Mouse (Mus musculus): ENCODE data around the gene Neurl1a.

Gene Neurl1a

DNA sequence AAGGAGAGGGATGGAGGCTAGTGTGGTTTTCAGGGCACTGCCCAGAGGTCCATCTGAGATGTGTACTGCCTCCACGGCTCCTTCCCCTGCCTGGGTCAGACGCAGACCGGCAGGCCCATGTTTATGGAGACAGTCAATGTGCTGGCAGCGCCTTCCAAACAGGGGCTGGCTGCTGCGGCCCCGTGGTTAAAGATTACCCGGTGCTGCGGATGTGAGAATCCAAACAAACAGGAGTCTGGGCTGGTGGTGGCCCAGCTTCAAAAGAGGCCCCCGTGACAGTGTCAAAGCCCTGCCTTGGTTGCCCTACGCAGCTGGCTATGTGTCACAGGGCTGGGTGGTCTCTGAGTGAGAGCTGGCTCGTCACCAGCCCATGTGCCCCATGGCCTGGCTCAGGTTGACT is 69.2 kb downstream of the Neurl1a start:
- no peak for DNase-seq (ENCODE audit: low read depth)

DNA sequence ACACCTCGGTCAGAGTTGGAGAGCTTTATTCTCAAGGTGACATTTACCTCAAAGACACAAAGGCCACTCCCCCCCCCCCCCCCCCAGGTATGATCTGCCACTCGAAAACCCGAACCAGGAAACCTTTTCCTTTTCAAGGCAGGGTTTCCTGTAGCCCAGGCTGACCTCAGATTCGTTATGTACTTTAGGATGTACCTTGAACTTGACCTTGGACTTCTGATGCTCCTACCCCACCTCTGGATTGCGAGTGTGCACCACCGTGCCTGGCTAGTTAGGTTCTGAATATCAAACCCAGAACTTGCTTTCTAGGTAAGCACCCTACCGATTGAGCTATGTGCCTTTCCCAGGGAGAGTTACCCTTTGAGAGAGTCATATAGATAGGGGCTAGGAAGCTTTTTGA is 69.7 kb downstream of the Neurl1a start:
- no peak for DNase-seq (ENCODE audit: low read depth)

DNA sequence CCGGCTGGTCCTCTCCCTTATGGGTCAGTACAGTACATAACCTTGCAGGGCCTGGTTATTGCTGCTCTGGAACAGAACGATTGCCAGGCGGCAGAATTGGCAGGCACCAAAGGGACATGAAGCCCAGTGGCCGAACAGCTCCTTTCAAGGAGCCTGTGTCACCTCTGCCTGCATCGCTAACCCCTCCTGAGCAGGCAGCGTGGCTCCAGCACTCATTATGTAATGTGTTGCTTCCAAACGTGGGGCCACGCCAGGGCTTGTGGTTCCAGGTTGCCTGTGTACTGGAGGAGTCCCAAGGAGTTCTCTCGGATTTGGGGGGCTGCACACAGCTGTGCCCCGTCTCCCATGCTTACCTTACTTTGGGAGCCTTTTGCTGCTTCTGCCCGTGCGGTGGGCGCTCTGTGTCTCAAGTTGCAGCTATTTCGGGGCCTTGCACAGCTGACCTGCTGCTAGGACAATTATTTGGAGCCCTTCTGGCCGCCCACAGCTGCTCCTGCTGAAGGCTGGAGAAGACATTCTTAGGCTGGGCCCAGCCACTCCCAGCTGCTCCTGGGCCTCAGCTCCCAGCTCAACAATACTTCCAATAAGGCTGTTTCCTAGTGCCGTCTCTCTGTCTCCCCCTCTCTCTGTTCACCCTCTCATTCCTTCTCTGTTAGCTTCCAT is 70.4 kb downstream of the Neurl1a start:
- DNase-seq (ENCODE audit: low read depth): no peak

DNA sequence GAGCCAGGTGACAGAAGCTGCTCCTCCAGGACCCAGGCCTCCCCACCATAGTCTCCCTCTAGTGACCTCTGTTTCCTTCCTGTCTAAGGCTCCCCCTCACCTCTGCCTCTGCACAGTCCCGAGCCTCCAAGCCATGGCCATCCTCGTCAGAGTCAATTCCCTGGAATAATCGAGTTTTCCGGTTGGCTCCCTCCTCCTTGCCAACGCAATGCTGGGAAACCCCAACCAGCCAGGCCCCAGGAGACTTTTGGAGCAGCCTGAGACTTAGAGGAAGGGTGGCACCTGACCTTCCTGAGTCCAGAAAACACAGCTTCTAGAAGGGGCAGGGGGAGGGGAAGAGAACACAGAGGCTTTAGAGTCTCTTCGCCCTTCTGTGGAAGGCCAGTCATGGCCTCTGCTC is 72.3 kb downstream of the Neurl1a start:
- DNase-seq (ENCODE audit: low read depth): no peak

DNA sequence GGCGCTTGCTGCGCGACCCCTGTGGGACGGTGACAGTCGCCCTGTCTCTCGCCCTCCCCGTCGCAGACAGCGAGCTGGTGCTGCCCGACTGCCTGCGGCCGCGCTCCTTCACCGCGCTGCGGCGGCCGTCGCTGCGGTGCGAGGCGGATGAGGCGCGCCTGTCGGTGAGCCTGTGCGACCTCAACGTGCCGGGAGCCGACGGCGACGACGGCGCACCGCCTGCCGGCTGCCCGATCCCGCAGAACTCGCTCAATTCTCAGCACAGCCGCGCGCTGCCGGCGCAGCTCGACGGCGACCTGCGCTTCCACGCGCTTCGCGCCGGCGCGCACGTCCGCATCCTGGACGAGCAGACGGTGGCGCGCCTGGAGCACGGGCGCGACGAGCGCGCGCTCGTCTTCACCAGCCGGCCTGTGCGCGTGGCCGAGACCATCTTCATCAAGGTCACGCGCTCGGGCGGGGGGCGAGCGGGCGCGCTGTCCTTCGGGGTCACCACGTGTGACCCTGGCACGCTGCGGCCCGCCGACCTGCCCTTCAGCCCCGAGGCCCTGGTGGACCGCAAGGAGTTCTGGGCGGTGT is 74.5 kb downstream of the Neurl1a start:
- DNase-seq (ENCODE audit: low read depth): no peak

DNA sequence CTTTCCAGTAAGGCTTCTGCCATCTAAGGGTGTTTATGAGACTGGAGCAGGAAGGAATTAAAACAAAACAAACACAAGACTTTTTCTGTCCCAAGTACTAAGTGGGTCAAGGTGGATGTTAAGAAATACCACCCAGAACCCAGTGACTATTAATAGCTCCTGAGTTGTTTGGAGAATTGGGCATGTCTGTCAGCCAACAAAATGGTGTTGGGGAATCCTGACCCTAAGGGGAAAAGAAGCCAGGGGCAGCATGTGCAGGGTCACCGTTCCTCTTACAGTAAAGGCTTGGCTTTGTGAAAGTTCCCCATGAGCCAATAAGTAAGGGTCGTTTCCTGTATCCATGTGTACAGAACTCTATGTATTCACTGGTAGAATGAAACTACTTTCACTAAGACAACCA is 76.4 kb downstream of the Neurl1a start:
- no peak for DNase-seq (ENCODE audit: low read depth)

DNA sequence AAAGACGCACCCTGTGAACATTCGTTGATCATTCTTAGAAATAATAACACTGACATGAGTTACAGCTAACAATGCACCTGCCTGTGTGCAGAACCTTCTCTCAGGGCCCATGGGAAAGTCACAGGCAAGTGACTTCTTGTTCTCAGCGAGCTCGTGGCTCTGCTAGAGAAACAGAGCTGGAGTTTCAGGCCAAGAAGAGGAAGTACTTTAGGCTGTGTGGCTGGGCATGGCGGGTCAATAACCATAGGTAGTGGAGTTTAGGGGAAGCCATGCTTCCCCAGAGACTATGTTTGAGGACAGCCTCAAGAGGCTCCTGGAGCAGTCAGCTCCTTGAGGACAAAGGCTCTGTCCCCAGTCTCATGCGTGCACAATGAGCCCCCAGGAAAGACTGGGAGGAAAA is 77.3 kb downstream of the Neurl1a start:
- DNase-seq (ENCODE audit: low read depth): peak; percentile 30

DNA sequence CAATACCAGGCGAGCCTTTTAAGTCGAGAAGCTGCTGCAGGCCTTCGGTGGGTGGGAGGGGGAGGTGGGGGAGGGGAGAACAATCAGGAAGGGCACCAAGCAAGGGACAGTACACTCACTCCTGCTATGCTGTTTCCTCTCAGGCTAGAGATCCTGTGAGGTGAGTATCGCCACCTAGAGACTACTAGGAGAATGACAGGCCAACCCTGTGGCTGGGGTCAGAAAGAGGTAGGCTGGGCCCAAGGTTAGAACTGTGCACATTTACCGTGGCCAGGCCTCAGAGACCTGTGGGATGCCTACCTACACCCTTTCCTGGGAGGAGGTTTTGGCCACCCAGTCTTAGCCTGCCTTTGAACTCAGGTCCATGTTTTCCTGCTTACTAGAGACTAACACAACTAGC is 81.0 kb downstream of the Neurl1a start:
- no peak for DNase-seq (ENCODE audit: low read depth)

DNA sequence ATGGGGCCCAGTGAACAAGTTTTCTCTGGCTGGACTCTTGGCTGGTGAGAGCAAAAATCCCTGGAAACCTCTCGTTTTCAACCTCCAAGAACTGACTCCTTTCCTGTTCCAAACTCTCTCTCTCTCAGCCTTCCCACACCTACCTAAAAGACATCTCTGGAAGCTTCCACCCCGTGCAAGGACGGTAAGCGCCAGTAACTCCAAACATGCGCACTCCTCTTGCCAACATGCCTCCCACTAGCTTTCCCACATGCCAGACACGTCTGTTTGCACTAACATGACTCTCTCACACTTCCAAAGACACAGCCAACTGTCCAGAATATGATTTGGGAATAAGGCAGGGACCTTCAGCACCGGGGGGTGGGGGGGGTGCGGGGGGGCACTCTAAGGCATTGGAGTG is 82.6 kb downstream of the Neurl1a start:
- DNase-seq (ENCODE audit: low read depth): no peak

DNA sequence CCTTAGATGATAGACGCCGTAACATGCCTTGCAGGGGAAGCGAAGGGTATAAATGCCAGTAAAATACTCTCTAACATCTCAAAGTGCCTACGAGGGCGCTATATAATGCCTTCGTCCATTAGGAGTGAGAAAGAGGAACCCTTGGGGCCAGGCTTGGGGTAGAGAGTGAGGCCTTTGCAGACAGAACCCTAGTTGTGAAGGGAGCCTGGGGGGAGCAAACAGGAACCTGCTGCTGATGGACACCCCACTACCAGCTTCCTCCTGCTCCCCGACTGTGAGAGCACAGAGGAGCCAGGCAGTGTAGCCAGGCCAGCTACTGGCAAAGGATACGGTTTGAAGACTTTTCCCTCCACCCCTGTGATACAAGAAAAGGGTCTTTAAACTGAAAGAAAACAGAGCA is 85.0 kb downstream of the Neurl1a start:
- DNase-seq (ENCODE audit: low read depth): no peak

DNA sequence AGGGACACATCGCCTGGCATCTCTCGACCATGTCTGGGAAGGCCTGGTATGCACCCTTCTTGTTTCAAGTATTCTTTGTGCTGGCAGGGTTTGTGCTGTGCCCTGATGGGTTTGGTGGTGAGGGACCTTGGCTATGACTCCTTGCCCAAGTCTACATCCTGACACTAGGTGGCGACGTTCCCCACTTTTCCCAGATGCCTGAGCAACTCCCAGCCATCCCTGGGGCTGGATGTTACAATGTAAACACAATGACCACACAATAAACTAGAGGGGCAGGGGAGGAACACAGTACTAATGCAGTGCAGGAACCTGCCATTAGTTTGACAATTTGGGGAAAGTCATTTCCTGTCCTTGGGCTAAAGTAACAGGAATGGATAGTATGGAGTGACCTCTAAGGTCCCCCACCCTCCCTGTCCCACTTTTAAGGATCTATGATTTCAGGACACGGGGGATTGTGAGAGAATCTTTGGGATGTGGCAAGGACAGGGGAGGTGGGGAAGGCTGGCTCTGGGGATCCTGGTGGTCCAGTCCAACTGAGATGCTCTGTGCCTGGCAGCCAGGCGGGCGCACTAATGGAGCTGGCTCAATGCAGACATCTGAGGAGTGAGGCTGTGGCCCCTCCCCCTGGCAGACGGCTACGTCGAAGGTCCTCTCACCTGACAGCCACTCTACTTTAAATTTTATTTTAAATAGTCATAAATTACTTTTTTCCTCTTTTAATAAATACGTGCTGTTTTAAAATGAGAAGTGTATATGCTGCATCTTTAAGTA is 85.9 kb downstream of the Neurl1a start:
- no peak for DNase-seq (ENCODE audit: low read depth)

DNA sequence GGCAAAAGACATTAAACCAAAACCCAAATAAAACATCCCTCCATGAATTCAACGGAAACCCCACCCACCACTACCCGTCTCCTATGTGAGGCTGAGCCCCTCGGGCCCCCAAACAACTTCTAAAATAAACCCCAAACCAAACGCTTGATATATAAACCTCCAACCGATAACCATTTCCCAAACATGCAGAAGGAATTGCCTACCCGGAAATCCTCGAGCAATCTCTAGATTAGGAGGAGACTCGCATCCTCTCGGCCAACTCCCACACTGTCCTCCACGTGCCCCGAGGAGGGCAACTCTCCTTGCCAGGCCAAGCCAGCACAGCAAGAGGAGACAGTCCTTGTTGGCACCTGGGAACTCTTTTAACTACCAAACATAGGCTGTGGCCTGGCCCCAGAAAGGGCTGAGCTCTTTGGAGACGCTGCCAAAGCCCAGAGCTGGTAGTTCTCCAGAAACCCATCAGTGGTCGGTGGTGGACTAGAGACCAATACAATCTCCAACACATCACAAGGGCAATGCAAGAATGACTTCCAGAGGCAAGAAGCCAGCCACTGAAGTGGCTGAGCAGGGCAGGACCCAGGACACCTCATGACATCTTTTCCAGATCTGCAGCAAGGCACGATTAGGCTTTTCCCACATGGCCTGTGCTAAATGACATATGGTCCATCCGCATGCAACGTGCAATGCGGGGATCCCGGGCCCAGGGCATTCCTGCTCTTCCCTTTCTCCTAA is 87.6 kb downstream of the Neurl1a start:
- no peak for DNase-seq (ENCODE audit: low read depth)

DNA sequence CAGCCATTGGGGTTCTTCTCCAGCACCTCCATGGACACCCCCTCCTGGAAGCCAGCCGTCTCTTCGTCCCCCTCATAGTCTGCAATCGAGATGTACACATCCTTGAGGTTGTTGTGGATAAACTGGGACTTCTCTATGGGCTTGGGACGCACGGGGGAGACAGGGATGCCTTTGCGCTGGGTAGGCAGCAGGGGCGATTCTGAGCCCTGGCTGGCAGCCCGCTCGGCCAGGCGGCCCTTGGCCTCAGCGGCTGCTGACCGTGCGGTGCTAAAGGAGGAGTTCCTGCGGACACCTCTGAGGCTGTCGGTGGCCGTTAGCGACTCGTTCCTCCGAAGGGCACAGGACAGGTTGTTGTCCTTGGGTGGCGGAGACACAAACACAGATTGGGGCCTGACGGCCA is 88.4 kb downstream of the Neurl1a start:
- DNase-seq (ENCODE audit: low read depth): no peak

DNA sequence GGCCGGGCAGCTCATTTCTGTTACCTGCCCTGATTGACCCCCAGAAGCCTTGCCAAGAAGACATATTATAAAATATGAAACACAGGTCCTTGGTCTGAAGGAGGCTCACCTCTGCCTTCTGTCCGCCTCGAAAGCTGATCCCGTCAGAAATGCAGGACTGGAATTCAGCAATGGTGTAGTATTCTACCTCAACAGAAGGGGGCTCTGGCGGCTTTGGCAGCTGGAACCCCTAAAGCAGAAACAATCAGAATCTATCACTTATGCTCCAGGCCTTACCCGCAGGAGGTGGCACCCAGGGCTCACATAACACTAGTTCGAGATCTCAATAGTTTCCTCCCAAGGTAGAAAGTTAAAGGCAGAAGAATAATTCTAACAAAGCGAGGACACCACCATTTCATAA is 91.1 kb downstream of the Neurl1a start:
- no peak for DNase-seq (ENCODE audit: low read depth)

DNA sequence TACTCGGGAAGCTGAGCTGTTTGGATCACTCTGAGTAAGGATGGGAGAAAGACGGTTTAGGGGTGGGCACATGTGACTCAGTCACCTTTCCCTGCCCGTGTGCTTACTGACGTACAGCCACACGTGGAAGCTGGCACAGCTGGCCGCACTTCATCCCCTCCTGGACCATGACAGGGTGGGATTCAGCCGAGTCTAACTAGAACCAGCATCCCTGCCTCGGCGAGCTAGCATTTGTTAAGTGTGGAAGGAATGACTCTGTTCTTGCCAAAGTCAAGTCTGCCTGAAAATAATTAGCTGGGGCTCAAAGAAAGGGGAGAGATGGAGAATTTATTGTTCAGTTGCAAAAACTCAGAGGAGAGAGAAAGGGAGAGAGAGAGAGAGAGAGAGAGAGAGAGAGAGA is 91.9 kb downstream of the Neurl1a start:
- no peak for DNase-seq (ENCODE audit: low read depth)

DNA sequence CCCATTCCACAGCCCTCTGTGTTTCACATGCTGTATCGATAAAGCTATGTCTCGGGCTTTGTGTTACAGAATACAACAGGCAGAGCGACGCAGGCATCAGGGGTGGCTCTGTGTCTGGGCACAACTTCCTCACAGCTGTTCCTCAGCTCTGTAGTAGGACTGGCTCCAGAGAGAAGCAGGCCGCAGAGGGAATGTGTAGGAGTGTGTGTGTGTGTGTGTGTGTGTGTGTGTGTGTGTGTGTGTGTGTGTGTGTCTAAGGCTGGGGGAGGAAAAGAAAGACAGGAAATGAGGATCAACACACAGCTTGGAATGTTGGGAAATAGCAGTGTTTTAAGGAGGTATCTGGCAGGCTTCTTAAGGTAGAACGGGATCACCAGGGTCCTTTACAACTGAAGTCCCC is 98.1 kb downstream of the Neurl1a start:
- no peak for DNase-seq (ENCODE audit: low read depth)

DNA sequence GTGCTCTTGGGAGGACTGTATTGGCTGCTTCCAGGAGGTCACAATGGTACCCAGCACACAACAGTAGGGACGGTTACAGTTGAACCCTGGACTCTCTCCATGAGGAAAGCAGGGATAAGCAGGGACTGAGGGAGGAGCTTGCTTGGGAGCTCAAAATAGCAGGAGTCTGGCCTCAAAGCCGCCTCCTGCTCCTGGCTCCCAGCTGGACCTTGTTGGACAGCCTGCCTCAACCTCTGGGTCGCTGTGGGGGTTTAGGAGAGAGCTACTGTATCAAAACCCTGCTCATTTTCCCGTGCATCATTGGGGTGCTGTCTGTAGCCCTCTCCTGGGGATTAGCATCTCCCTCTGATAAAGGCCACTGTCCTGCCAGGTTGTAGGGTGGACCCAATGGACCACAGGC is 100.8 kb downstream of the Neurl1a start:
- DNase-seq (ENCODE audit: low read depth): no peak

DNA sequence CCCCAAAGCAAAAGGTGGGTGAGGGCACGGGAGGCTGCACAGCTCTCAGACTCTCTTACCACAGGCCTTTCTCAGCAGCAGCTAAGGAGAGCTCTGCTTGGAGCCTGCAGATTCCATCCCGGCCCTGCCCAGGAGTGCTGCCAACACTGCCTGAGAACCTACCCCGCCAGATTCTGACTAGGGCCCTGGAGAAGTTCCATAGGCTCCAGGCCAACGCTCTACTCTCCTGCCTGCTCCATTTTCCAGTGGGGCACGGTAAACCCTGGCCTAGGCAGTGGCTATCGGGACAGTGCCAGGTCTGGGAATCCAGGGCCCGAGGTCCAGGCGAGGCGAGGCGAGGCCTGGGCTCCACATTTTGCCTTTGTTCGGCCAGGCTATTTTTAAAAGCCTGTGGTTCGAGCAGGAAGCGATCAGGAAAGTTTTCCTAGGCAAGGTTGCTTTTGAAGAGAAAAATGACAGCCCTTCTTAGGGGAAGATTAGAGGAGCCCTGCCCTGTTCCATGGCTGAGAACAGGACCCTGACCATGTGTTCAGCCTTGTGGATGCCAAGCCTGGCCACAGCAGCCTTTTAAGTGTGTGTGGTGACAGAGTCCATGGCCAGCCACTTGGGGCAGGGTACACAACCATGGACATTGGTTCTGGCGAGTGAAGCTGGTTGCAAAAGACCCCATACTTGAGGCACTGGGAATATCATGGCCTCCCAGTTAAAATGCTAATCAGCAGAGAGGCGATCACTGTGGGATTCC is 101.3 kb downstream of the Neurl1a start:
- DNase-seq (ENCODE audit: low read depth): no peak

DNA sequence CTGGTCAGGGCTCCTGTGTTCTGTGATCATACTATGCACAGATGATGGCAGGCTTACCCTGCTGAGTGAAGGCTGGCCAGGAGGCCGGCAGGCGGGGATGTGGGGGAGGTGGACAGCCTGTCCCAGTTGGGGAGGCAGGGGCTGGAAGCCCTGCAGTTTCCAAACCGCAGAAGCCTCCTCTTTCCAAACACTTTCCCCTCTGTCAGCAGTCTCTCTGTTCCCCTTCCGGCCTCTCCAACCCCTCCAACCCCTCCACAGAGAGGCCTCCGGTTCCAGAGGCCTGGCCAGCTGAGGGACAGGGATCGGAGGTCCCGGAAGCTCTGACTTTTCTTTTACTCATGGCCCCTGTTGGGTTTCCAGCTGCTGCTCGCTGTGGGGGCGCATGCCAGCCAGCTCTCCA is 102.3 kb downstream of the Neurl1a start:
- no peak for DNase-seq (ENCODE audit: low read depth)

DNA sequence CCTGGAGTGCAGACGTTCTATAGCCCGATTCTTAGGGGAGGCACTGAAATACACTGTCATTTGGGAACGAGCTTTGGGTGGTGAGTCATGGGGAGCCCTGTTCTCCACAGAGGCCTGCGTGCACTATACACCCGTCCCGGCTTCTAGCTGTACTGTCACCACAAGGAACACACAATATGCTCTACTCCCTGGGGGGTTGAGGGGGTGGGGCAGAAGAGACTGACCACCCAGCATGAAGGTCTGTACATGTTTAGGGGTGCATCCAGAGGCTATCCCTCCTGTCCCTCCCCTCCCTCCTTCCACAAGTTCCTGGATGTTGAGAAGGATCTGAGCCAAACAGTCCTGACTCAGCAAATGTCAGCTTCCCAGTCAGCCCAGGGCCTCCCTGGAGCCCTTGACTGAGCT is 103.4 kb downstream of the Neurl1a start:
- no peak for DNase-seq (ENCODE audit: low read depth)

DNA sequence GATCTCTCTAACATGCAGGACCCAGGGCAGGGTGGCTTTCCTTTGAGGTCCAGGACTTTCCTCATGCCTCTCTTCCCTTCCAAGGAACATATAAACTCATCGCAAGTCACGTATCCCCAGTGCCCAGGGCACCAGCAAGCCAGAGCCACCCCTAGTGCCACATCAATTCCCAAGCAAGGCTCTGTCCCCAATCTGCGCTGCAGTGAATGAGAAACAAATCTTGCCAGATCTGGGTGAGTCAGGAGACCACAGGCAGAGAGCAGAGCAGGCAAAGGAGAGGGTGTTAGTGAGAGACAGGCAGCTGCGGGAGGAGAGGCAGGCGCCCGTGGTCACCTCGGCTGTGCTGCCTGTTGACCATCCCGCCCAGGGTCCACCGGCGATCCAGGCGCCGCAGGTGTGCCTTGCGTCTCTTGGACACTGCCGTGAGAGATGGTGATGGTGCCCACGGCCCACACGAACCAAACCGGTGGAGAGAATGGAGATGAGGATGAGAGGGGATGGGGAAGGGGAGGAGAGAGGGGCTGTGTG is 104.1 kb downstream of the Neurl1a start:
- no peak for DNase-seq (ENCODE audit: low read depth)

DNA sequence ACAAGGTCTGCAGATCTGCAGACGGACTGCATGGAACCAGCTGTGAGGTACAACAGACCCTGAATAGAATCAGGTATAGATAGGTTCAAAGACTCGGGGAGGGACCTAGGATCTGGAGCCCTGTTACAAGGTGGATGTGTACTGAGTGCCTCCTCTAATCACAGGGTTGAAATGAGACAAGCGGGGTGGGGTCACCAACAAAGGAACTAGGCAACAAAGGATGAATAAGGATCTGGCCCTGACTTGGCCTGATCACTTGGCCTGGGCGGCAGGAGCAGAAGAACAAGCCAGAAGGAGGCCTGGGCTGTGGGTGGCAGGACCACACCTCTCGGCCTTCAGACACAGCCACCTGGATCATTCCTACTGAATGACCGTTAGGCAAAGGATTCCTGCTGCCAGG is 107.0 kb downstream of the Neurl1a start:
- DNase-seq (ENCODE audit: low read depth): no peak
